Mouse (Mus musculus) kidney, adult 2 months (tissue): ENCODE measurements at regions not wholly inside any gene's neighbourhood (a gene's known extent, or its start where the extent isn't known, plus 50 kb on each side); places are given as distances from the start of the nearest gene placed in this dataset.

Experiments used
- DNase-seq: peaks from one replicate; pipeline ENCODE4 v3.0.0; 2021
- H3K27ac ChIP-seq: fragments of 200-500 bp; 2 replicates; pipeline ENCODE4 v1.5.1; 2012; ENCODE audit warnings: low read depth, low read length, control low read depth, inconsistent platforms; ENCODE audit not compliant: insufficient read depth
- H3K27me3 ChIP-seq: fragments of 200-500 bp; replicated peaks from 2 replicates; pipeline ENCODE4 v1.6.1; 2012; ENCODE audit warnings: mild to moderate bottlenecking, moderate library complexity, low read length, inconsistent platforms; ENCODE audit not compliant: control insufficient read depth, insufficient read depth
- H3K36me3 ChIP-seq: fragments of 200-500 bp; 2 replicates; pipeline ENCODE4 v1.6.1; 2012; ENCODE audit warnings: mild to moderate bottlenecking, moderate library complexity, low read length, inconsistent platforms; ENCODE audit not compliant: control insufficient read depth, insufficient read depth
- H3K4me1 ChIP-seq: fragments of 200-500 bp; 2 replicates; pipeline ENCODE4 v1.6.1; 2011; ENCODE audit warnings: low read length; ENCODE audit not compliant: control insufficient read depth, insufficient read depth
- H3K4me3 ChIP-seq: fragments of 200-500 bp; 2 replicates; pipeline ENCODE4 v1.5.1; 2011; ENCODE audit warnings: mild to moderate bottlenecking, low read depth, low read length, control low read depth; ENCODE audit not compliant: insufficient read depth
- CTCF ChIP-seq: fragments of 200-500 bp; conservative IDR thresholded peaks from 2 replicates; pipeline ENCODE4 v1.5.1; 2011; ENCODE audit warnings: low read depth, mild to moderate bottlenecking, control low read depth, low read length, moderate library complexity, mixed read lengths; ENCODE audit not compliant: insufficient read depth, insufficient read length
- POLR2A ChIP-seq: fragments of 200-500 bp; IDR thresholded peaks from one replicate; pipeline ENCODE4 v1.6.1; 2011; ENCODE audit warnings: low read depth, low read length, control low read depth
- WGBS: fragments of 180-500 bp; shearing (Covaris S2); methylation state at CpG from one replicate; pipeline ENCODE4 v1.1.7; 2018; 5-methylcytosine and 5-hydroxymethylcytosine counted together

DNA sequence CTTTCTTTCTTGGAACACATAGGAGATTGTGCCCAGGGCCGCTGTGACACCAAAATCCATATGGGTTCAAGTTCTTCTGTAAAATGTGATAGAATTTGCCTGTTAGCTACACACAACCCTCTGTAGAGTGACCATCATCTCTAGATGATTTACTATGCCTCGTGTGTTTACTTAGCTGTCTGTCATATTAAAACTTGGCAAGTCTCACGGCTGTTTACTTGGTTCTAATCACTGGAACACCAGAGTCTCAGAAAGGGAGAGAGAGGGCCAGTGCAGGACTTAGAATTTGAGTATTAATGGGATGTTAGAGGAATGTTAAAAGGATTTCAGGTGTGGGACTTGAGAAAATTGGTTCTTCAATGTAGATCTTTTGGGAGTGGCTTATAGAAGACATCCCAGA, 248.6 kb upstream of the Gm5148 start:
- TF ChIP-seq CTCF, result no peak
- TF ChIP-seq POLR2A, result no peak
- DNase-seq, result no peak
- Histone ChIP-seq H3K4me3 (no peak overlapping the region), H3K4me1 (peaks cover 2% of the 10 kb centered on the region; the same call in 1 of the 2 replicates), H3K27me3 (no peaks in the 10 kb centered on the region), H3K36me3 (no peaks in the 10 kb centered on the region), H3K27ac (no peak overlapping the region)
- WGBS, result 71% methylated on average over 3 of the region's 3 CpGs

DNA sequence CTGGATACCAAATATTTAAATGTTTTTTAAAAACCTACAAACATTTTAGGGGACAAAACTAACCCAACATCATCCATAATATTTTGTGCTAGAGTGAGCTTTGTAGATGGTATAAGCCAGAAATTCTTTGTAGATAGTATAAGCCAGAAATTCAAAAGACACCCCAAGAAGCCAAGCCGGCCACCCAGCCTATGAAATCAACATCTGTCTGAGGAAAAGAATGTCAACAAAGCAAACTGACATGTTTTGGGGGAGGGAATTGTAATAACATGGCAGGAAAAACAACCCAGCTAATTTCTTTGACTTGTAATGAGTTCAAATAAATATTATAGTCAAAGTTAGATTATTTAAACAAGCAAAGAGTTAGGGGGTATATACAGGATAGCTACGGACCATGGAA, 246.9 kb upstream of the Gm5148 start:
- Histone ChIP-seq H3K4me1 (peaks cover 2% of the 10 kb centered on the region; the same call in 1 of the 2 replicates), H3K27ac (no peak overlapping the region), H3K36me3 (no peaks in the 10 kb centered on the region), H3K4me3 (no peak overlapping the region), H3K27me3 (no peaks in the 10 kb centered on the region)
- no peak for TF ChIP-seq CTCF
- TF ChIP-seq POLR2A, result no peak
- DNase-seq, result no peak
- WGBS, result 77% methylated on average over 2 of the region's 2 CpGs

DNA sequence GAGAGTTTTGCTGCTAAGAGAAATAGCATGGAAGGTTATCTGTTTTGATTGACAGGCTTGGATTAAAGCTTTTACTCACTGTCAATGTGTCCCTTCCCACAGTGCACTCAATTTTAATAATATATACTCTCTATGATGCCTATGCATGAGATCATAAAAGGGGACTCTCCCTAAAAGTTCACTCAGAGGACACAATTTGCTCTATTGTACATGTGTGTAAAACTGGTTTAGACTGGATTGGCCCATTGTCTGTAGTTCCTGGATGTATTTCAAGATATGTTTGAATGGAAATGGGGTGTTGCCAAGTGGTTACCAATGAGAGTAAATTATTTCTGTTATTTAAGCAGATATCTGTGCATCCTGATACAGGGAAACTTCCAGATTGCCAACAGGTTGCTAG, 244.4 kb upstream of the Gm5148 start:
- H3K36me3 ChIP-seq, result no peaks in the 10 kb centered on the region
- TF ChIP-seq POLR2A, result no peak
- TF ChIP-seq CTCF, result no peak
- no peaks in the 10 kb centered on the region for H3K4me1 ChIP-seq
- DNase-seq, result no peak
- no peak overlapping the region for H3K27ac ChIP-seq
- H3K27me3 ChIP-seq, result no peaks in the 10 kb centered on the region
- H3K4me3 ChIP-seq, result no peak overlapping the region

DNA sequence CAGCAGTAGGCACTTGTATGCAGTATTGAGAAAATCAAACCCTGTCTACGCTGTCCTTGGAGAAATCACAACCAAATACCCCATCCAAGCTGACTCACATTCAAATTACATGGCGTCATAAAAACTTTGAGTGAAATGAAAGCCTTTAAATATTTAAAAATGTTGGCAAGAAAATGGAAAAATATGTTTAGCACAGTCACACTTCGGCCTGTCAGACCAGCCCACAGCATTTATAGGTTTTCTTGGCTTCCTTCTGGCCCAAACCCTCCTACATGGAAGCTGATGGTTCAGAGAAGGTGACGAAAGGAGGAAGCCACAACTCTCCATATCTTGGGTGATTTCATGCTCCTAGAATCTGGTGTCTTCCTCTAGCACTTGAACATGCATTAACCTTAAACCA, 240.9 kb upstream of the Gm5148 start:
- no peak overlapping the region for H3K4me3 ChIP-seq
- H3K27me3 ChIP-seq, result no peaks in the 10 kb centered on the region
- no peaks in the 10 kb centered on the region for H3K36me3 ChIP-seq
- TF ChIP-seq POLR2A, result no peak
- TF ChIP-seq CTCF, result no peak
- no peak for DNase-seq
- peaks cover 9% of the 10 kb centered on the region for H3K4me1 ChIP-seq
- H3K27ac ChIP-seq, result no peak overlapping the region
- WGBS, result 98% methylated on average over 4 of the region's 4 CpGs

DNA sequence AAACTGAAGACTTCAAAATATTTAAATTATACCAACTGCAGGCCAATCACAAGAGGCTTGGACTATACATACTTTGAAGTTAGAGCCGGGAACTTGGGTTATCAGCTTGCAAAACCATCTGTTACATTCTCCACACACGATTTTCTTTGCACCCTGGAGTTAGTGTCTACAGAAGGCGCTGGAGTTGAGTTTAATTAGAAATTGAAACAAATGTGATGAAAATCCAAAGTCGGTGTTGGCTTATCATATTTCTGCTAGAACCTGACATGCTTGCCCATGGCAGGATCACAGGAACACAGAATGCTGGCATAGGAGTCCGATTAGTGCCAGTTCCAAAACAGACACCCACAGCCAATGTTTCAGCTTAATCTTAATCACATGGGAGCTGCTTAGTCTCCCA, 239.8 kb upstream of the Gm5148 start:
- TF ChIP-seq POLR2A, result no peak
- no peak for TF ChIP-seq CTCF
- 95% methylated on average over 5 of the region's 5 CpGs for WGBS
- H3K36me3 ChIP-seq, result no peaks in the 10 kb centered on the region

DNA sequence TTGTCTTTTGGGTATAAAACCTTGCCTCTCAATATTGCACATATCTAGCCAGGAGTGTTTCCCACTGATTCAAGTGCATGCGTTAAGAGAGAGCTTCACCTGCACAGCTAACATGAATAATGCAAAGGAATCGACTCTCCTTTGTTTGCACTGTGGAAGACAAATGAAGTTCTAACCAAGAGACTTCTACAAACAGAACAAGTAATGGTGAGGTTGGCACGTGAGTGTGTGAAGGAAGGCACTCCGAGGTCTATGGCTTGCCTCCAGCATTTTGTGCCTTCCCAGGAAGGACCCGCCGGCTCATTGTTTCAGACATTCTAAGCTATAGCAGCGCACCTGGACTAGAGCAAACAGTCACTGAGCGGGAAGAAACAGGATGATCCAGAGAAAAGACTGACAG, 238.5 kb upstream of the Gm5148 start:
- no peaks in the 10 kb centered on the region for H3K36me3 ChIP-seq
- H3K27me3 ChIP-seq, result no peaks in the 10 kb centered on the region
- TF ChIP-seq CTCF, result no peak
- no peak for TF ChIP-seq POLR2A
- DNase-seq, result no peak
- no peak overlapping the region for H3K27ac ChIP-seq
- no peak overlapping the region for H3K4me3 ChIP-seq
- peaks cover 9% of the 10 kb centered on the region for H3K4me1 ChIP-seq
- WGBS, result 58% methylated on average over 8 of the region's 8 CpGs

More for the DNA sequence above, 239.8 kb upstream of the Gm5148 start:
- Histone ChIP-seq H3K27ac (no peak overlapping the region), H3K27me3 (no peaks in the 10 kb centered on the region), H3K4me1 (peaks cover 9% of the 10 kb centered on the region), H3K4me3 (no peak overlapping the region)
- DNase-seq, result no peak

DNA sequence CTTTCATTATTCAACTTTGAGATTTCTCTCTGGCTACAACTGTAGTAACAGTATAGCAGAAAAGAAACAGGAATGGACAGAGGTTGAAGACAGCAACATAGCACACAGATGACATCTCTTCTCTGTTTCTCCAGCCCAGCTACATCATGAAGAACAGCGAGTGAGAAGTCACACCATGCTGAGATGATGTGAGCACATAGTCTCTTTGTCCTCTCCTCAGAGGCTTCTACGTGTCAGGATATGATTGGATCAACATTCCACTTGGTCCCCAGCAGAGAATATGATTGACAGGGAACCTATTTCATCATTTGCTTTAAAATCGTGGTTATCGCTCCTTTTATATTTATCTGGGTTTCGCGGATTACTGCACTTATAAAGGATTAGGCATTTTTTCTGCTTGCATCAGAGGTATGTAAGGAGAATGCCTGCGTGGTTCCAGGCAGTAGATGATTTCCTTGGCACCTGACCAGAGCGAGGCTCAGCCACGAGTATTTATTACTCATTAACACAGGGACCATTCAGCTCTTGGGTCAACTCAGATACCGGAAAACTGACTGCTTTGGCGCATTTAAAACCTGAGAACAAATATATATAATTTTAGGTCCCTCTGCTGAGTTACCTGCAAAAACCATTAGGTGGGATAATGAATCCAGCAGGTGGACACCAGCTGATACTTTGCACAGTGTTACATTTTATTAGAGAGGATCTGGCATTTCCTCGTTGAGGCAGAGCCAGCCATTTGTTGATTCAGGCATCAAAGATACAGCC, 237.9 kb upstream of the Gm5148 start:
- Histone ChIP-seq H3K4me3 (no peak overlapping the region), H3K27me3 (no peaks in the 10 kb centered on the region), H3K36me3 (no peaks in the 10 kb centered on the region), H3K4me1 (peaks cover 9% of the 10 kb centered on the region), H3K27ac (no peak overlapping the region)
- TF ChIP-seq POLR2A (no peak), CTCF (no peak)
- DNase-seq, result peak; percentile 92
- WGBS, result 30% methylated on average over 12 of the region's 12 CpGs
